Mouse (Mus musculus) heart, embryonic 14.5 days (tissue): ENCODE data around the gene Uqcc2. TPM values are rescaled to one million over a fixed set of nuclear protein-coding genes. Genes with fewer than 3 reads are reported as not detected.
A peak's percentile ranks its signal among the peaks of the same experiment; 100 is the strongest.

ENCODE experiments used
- ATAC-seq: fragments of 200-750 bp; cut with Nextera tagmentation; 2 replicates; pipeline ENCODE4 v1.8.0; 2017; ENCODE audit warnings: low read depth, moderate TSS enrichment; ENCODE audit not compliant: insufficient number of reproducible peaks, insufficient read depth, low FRiP score
- H3K27ac ChIP-seq, 2 experiments: fragments of 200-500 bp in 1 of 2; fragments of 300-500 bp in 1 of 2; sonication (generic) in 1 of 2; replicated peaks in 1 of 2; 2 replicates each; pipeline ENCODE4 v1.5.1; 2012 to 2014; ENCODE audit warnings: low read depth in 2 of 2, low read length in 2 of 2, control low read depth in 1 of 2, mild to moderate bottlenecking in 1 of 2, mixed read lengths in 1 of 2; ENCODE audit not compliant: control insufficient read depth in 1 of 2, insufficient read depth in 1 of 2
- H3K27me3 ChIP-seq: fragments of 300-500 bp; sonication (generic); 2 replicates; pipeline ENCODE4 v1.6.1; 2014; ENCODE audit warnings: mild to moderate bottlenecking, low read length, control low read depth; ENCODE audit not compliant: control insufficient read depth, insufficient read depth
- H3K36me3 ChIP-seq: fragments of 300-500 bp; sonication (generic); 2 replicates; pipeline ENCODE4 v1.6.1; 2014; ENCODE audit warnings: mild to moderate bottlenecking, control low read depth, low read length, mixed read lengths; ENCODE audit not compliant: control insufficient read depth, insufficient read depth
- H3K4me1 ChIP-seq, 2 experiments: fragments of 200-500 bp in 1 of 2; fragments of 300-500 bp in 1 of 2; sonication (generic) in 1 of 2; 2 replicates each; pipeline ENCODE4 v1.6.1; 2012 to 2014; ENCODE audit warnings: low read length in 2 of 2, control low read depth in 1 of 2, mixed read lengths in 1 of 2; ENCODE audit not compliant: control insufficient read depth in 2 of 2, insufficient read depth in 2 of 2
- H3K4me2 ChIP-seq: fragments of 300-500 bp; sonication (generic); 2 replicates; pipeline ENCODE4 v1.6.1; 2014; ENCODE audit warnings: mild to moderate bottlenecking, low read length
- H3K4me3 ChIP-seq, 2 experiments: fragments of 200-500 bp in 1 of 2; fragments of 300-500 bp in 1 of 2; sonication (generic) in 1 of 2; 2 replicates each; pipeline ENCODE4 v1.5.1; 2012 to 2014; ENCODE audit warnings: low read length in 2 of 2, mild to moderate bottlenecking in 2 of 2, control low read depth in 1 of 2, low read depth in 1 of 2, moderate library complexity in 1 of 2; ENCODE audit not compliant: control insufficient read depth in 1 of 2, insufficient read depth in 1 of 2
- H3K9ac ChIP-seq: fragments of 300-500 bp; sonication (generic); 2 replicates; pipeline ENCODE4 v1.6.1; 2014; ENCODE audit warnings: mild to moderate bottlenecking, low read length
- H3K9me3 ChIP-seq: fragments of 300-500 bp; sonication (generic); 2 replicates; pipeline ENCODE4 v1.6.1; 2016; ENCODE audit warnings: low read length, control low read depth; ENCODE audit not compliant: control insufficient read depth
- WGBS: fragments of 180-500 bp; shearing (Covaris S2); extraction: QIAGEN DNeasy Blood & Tissue Kit; methylation state at CpG from one replicate; pipeline ENCODE4 v1.1.7; 2014; 5-methylcytosine and 5-hydroxymethylcytosine counted together
- polyA plus RNA-seq: library from polyadenylated mRNA; unstranded; fragments of >200 nt; fragmentation: Nextera tagmentation; extraction: Ambion mirVana; gene quantifications from 2 replicates; pipeline ENCODE4 v1.2.1, GENCODE M21; 2014

Uqcc2 gene
- polyA plus RNA-seq, 1 experiment from 2014 or later: 339 TPM

DNA sequence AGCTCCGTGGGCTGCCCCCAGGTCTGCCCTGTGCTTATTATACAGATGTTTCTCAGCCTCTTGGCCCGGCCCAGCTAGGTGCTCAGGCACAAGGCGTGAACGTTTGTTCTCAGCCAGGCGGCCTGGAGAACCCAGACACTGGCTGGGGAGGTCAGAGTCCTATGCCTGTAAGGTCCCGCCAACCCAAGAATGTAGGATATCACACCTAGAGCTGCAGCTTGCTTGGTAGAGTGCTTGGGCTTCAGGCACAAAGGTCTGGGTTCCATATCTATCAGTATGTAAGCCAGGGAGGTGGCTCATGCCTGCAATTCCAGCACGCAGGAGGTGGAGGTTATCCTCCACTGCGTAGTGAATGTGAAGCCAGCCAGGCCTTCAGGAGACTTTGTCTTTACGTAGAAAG lies 43.6 kb downstream of the Uqcc2 start:
- H3K36me3 ChIP-seq: peaks cover 5% of the 10 kb centered on the region; the same call in 1 of the 2 replicates
- H3K9ac ChIP-seq: no peak overlapping the region
- no peak overlapping the region for H3K27ac ChIP-seq
- no peaks in the 10 kb centered on the region; a peak in 1 of 4 replicates for H3K4me1 ChIP-seq
- no peak for ATAC-seq
- H3K27me3 ChIP-seq: no peaks in the 10 kb centered on the region
- H3K4me3 ChIP-seq: no peak overlapping the region
- WGBS: 70% methylated on average over 9 of the region's 9 CpGs
- H3K4me2 ChIP-seq: no peak overlapping the region
- H3K9me3 ChIP-seq: 0 out of 2 replicates have a peak, but pooled peaks cover 2% of the 10 kb centered on the region

DNA sequence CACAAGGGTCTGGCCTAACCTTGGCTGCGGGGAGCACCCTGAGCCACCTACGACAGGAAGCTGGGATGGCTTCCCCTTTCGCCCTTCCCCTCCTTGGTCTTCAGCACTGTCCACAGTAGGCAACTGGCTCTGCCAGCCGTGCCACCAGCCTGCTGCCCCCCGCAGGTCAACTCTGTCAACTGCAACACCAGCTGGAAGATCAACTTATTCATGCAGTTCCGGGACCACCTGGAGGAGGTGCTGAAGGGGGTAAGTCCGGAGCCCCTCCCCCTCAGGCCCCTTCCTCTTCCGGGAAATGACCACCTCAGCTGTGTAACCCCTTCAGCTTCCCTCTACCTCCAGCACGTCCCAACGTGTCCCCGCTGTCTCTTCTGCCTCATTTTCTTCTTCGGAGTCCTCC lies 46.3 kb downstream of the Uqcc2 start:
- Histone ChIP-seq H3K4me3 (no peak overlapping the region), H3K36me3 (peaks cover 3% of the 10 kb centered on the region; the same call in 1 of the 2 replicates), H3K4me1 (peaks cover 9 to 11% of the 10 kb centered on the region in 2 experiments), H3K4me2 (no peak overlapping the region), H3K9ac (no peak overlapping the region), H3K27me3 (no peaks in the 10 kb centered on the region), H3K9me3 (0 out of 2 replicates have a peak, but pooled peaks cover 2% of the 10 kb centered on the region), H3K27ac (no peak overlapping the region)
- ATAC-seq: no peak
- 46% methylated on average over 12 of the region's 12 CpGs for WGBS

DNA sequence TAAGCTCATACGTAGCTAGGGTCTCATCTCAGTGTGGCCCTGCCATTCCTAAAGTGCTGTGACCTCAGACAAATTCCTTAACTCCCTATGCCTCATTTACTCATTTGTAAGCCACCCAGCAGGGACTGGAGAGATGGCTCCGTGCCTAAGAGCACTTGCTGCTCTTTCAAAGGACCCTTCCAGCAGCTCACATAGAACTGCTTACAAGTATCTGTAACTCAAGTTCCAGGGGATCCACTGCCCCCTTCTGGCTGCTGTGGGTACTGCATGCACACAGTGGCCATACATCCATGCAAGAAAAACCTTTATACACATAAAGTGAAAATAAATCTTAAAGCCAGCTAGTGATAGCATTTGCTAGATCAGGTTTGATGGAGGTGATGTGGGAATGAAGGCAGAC lies 48.0 kb downstream of the Uqcc2 start:
- Histone ChIP-seq H3K4me2 (no peak overlapping the region), H3K27ac (no peak overlapping the region), H3K27me3 (no peaks in the 10 kb centered on the region), H3K4me3 (no peak overlapping the region), H3K9me3 (0 out of 2 replicates have a peak, but pooled peaks cover 2% of the 10 kb centered on the region), H3K4me1 (peaks cover 9 to 11% of the 10 kb centered on the region in 2 experiments), H3K36me3 (peaks cover 3% of the 10 kb centered on the region; the same call in 1 of the 2 replicates), H3K9ac (no peak overlapping the region)
- 71% methylated on average over 2 of the region's 2 CpGs for WGBS
- no peak for ATAC-seq

DNA sequence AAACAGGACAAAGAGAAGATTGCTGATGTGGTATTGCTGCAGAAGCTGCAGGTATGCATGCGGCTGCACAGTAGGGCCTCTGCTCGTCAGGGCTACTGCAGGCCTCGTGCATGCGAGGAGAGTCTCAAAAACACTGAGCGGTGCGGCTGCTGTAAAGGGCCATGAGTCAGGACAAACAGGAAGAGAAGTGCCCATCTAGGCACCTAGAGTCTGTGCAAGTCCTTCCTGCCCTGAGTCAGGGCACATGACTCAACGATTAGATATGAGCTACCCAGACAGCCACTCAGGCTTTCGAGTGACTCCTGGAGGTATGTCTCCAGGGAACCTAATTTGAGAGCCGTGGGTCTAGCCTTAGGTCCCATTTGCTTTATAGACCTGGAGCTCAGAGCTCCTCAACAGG lies 50.1 kb downstream of the Uqcc2 start:
- H3K9me3 ChIP-seq: 0 out of 2 replicates have a peak, but pooled peaks cover 2% of the 10 kb centered on the region
- H3K4me1 ChIP-seq: peaks cover 9 to 19% of the 10 kb centered on the region in 2 experiments
- no peaks in the 10 kb centered on the region for H3K36me3 ChIP-seq
- no peaks in the 10 kb centered on the region for H3K27me3 ChIP-seq
- H3K27ac ChIP-seq: no peak overlapping the region
- no peak overlapping the region for H3K9ac ChIP-seq
- 44% methylated on average over 9 of the region's 9 CpGs for WGBS
- no peak overlapping the region for H3K4me3 ChIP-seq
- H3K4me2 ChIP-seq: no peak overlapping the region
- ATAC-seq: peak; percentile 55

DNA sequence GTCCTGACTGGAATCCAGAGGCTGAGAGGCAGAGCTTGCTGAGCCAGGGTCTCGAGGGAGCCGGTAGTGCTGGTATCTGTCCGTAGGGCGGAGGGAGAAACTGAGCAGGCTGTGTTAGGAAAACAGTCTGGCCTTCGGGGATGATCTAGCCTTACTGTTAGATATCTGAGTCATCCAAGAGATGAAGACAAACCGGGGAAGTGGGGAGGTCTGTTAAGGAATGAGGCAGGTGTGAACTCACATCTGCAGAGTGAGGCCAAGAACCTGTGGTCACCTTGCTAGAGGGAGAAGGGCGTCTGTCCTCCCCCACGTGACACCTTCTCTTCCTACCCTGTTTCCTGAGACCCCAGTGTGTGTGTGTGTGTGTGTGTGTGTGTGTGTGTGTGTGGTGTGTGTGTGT lies 50.9 kb downstream of the Uqcc2 start:
- Histone ChIP-seq H3K4me1 (peaks cover 9 to 19% of the 10 kb centered on the region in 2 experiments), H3K9me3 (0 out of 2 replicates have a peak, but pooled peaks cover 5% of the 10 kb centered on the region), H3K27ac (no peak overlapping the region), H3K9ac (no peak overlapping the region), H3K27me3 (no peaks in the 10 kb centered on the region), H3K36me3 (no peaks in the 10 kb centered on the region), H3K4me2 (no peak overlapping the region), H3K4me3 (no peak overlapping the region)
- 35% methylated on average over 8 of the region's 8 CpGs for WGBS
- no peak for ATAC-seq

DNA sequence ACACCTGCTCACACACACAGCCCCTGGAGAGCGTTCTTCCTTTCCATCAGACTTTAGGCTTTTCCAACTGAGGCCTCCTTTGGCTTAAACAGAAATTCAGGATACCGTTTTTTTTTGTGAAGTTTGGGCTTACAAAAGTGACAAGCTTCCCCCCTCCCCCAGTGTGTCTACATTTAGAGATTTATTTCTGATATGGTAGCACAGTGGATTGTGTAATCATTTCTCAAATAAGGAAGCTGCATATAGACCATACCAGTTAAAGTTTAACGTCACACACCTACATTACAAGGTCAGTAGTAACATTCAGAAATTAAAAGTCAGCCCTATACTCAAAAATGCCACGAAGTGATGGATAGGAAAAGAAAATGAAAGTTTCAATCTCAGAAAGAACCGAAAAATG lies 51.8 kb downstream of the Uqcc2 start:
- H3K36me3 ChIP-seq: no peaks in the 10 kb centered on the region
- H3K9me3 ChIP-seq: 0 out of 2 replicates have a peak, but pooled peaks cover 6% of the 10 kb centered on the region
- no peak overlapping the region for H3K4me2 ChIP-seq
- H3K27me3 ChIP-seq: no peaks in the 10 kb centered on the region
- no peak overlapping the region for H3K4me3 ChIP-seq
- no peak overlapping the region for H3K27ac ChIP-seq
- ATAC-seq: no peak
- no peak overlapping the region for H3K9ac ChIP-seq
- peaks cover 9 to 19% of the 10 kb centered on the region in 2 experiments for H3K4me1 ChIP-seq
- WGBS: 79% methylated on average over 5 of the region's 5 CpGs

DNA sequence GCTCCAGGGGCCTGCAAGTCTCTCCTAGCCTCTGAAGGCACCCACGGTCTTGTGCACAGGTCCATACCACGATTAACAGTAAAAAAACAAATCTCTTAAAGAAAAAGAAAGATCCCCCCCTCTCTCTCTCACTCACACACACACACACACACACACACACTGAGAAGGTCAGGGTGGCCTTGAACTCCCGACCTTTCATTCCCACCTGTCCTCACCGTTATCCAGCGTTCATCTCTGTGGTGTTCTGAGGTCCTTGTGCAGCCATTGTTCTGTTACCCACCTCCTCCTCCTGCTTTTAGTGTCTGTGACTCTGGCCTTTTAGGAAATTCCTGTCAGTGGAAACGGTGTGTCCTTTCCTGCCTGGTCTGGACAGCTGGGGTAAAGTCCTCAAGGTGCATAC lies 55.2 kb downstream of the Uqcc2 start:
- no peak overlapping the region for H3K27ac ChIP-seq
- H3K4me3 ChIP-seq: no peak overlapping the region
- H3K27me3 ChIP-seq: no peaks in the 10 kb centered on the region
- no peaks in the 10 kb centered on the region for H3K36me3 ChIP-seq
- 57% methylated on average over 6 of the region's 6 CpGs for WGBS
- H3K4me1 ChIP-seq: peaks cover 13 to 17% of the 10 kb centered on the region in 2 experiments
- 0 out of 2 replicates have a peak, but pooled peaks cover 4% of the 10 kb centered on the region for H3K9me3 ChIP-seq
- ATAC-seq: no peak
- no peak overlapping the region for H3K9ac ChIP-seq
- no peak overlapping the region for H3K4me2 ChIP-seq

DNA sequence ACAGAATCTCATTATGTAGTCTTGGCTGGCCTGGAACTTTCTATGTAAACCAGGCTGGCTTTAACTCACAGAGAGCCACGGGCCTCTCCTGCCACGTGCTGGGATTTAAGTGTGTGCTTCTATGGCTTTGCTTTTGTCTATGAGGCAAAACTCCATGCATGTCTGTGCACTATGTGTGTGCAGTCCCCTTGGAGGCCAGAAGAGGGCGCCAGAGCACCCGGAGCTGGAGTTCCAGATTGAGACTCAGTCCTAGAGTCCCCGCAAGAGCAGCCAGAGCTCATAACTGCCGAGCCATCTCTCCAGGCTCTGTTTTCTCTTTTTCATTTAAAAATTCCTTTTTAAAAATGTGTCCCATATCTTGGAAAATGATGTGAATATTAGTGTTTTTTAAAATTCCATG lies 55.8 kb downstream of the Uqcc2 start:
- H3K36me3 ChIP-seq: no peaks in the 10 kb centered on the region
- H3K4me3 ChIP-seq: no peak overlapping the region
- H3K9me3 ChIP-seq: 0 out of 2 replicates have a peak, but pooled peaks cover 4% of the 10 kb centered on the region
- H3K4me2 ChIP-seq: no peak overlapping the region
- no peak overlapping the region for H3K9ac ChIP-seq
- peaks cover 9 to 11% of the 10 kb centered on the region in 2 experiments; a peak in 2 of 4 replicates for H3K4me1 ChIP-seq
- no peak overlapping the region for H3K27ac ChIP-seq
- no peak for ATAC-seq
- 83% methylated on average over 6 of the region's 6 CpGs for WGBS
- H3K27me3 ChIP-seq: no peaks in the 10 kb centered on the region
